In genomic region chr10:80535711-80536110, GRCm38 (mm10) we compare ENCODE assay signal across 13 mouse cellular contexts. TPM values are rescaled to one million over a fixed set of nuclear protein-coding genes. Genes with fewer than 3 reads are reported as not detected.
DNase-seq lines count a peak whose midpoint lies in the region; ATAC-seq and TF ChIP-seq lines count a peak whose summit lies in the region.
"Had no signal": no experiment of that assay in that cellular context is flagged by ENCODE, and none has a peak within 500 bp of the region (broad histone marks: within the 10 kb centered on the region; RNA-seq: fewer than 3 reads in every experiment).

No protein-coding gene starts in this region.

- H3K9me3 ChIP-seq in heart, embryonic 12.5 days (replicated peaks): no peaks in the 10 kb centered on the region
- H3K9me3 ChIP-seq in hindbrain, postnatal 0 days (ENCODE audit: low read length): no peaks in the 10 kb centered on the region

- intact Hi-C loops in heart, postnatal 14 days (cut with DNase I): no loop called here

- no peaks in the 10 kb centered on the region for H3K36me3 ChIP-seq in heart, embryonic 12.5 days
- H3K36me3 ChIP-seq in hindbrain, postnatal 0 days (ENCODE audit: insufficient read depth, low read length): no peaks in the 10 kb centered on the region

- peaks cover 38% of the 10 kb centered on the region for H3K27me3 ChIP-seq in heart, embryonic 12.5 days (replicated peaks)
- H3K27me3 ChIP-seq in hindbrain, postnatal 0 days (ENCODE audit: insufficient read depth, low read length): peaks cover 12% of the 10 kb centered on the region; the same call in 1 of the 2 replicates

- no peak for ATAC-seq in heart, embryonic 12.5 days (ENCODE audit: insufficient number of reproducible peaks, low FRiP score)
- no peak for ATAC-seq in hindbrain, postnatal 0 days

- H3K4me3 ChIP-seq in heart, embryonic 12.5 days: no peak overlapping the region
- no peak overlapping the region for H3K4me3 ChIP-seq in hindbrain, postnatal 0 days (ENCODE audit: low read length)
- H3K4me3 ChIP-seq: myocyte had no signal

- peaks cover 31% of the 10 kb centered on the region for H3K4me1 ChIP-seq in heart, embryonic 12.5 days (replicated peaks)
- no peaks in the 10 kb centered on the region for H3K4me1 ChIP-seq in hindbrain, postnatal 0 days (ENCODE audit: insufficient read depth, low read length)

- 10% methylated on average over 13 of the region's 13 CpGs for WGBS in heart, embryonic 12.5 days
- WGBS in hindbrain, postnatal 0 days: 15% methylated on average over 13 of the region's 13 CpGs

- no peak overlapping the region for H3K27ac ChIP-seq in heart, embryonic 12.5 days (ENCODE audit: poor library complexity, severe bottlenecking)
- no peak overlapping the region for H3K27ac ChIP-seq in hindbrain, postnatal 0 days

- no peak overlapping the region for H3K9ac ChIP-seq in heart, embryonic 12.5 days
- H3K9ac ChIP-seq in hindbrain, postnatal 0 days (replicated peaks; ENCODE audit: low read length): no peak overlapping the region

- peak overlapping the region; percentile 48 for H3K4me2 ChIP-seq in heart, embryonic 12.5 days
- peak overlapping the region; percentile 23 for H3K4me2 ChIP-seq in hindbrain, postnatal 0 days (ENCODE audit: low read depth, low read length)

- DNase-seq in heart, postnatal 14 days: no peak
- DNase-seq in spleen, adult 12 weeks (ENCODE audit: low spot score): peak; percentile 67
- no peak for DNase-seq in spleen, adult 18-20 months
- no peak for DNase-seq in hindbrain, postnatal 0 days (ENCODE audit: low spot score)
- DNase-seq in testis, postnatal 10 days (ENCODE audit: low spot score): peak; percentile 74
- DNase-seq in right cerebral cortex, adult 2 months (ENCODE audit: low spot score in 2 of 2): no peak
- DNase-seq in adrenal gland, adult 2 months: no peak
- DNase-seq: cerebellum, adult 11-12 months; gastrocnemius, postnatal 25 days; layer of hippocampus, postnatal 36 days had no signal

- TF ChIP-seq CTCF in hindbrain, postnatal 0 days (IDR thresholded peaks at IDR 0.05; ENCODE audit: low read depth): no peak

RNA-seq across cellular contexts. Expression of gene Atp8b3, which starts 3.2 kb away (rescaled TPM):
- 0.05 and 0.17 TPM in 2 replicates for polyA plus RNA-seq in heart, embryonic 12.5 days (2016; fragmentation: Nextera tagmentation; extraction: Ambion mirVana)
- not detected for total RNA-seq in heart, postnatal 14 days (2021)
- total RNA-seq in hindbrain, postnatal 0 days (2014; rRNA removed): 0.61 and 1.1 TPM in 2 replicates
- polyA plus RNA-seq in hindbrain, postnatal 0 days (2015; fragmentation: Nextera tagmentation; extraction: Ambion mirVana): 0.96 and 1.2 TPM in 2 replicates
- 1 to 10 TPM in 1 of 2 experiments, under 1 TPM in 1; 0.52 to 1.1 TPM for total RNA-seq in adrenal gland, adult 2 months (2021)
- polyA plus RNA-seq in adrenal gland, adult 2 months (2012; rRNA removed): 0.16 and 0.21 TPM in 2 replicates
- total RNA-seq: gastrocnemius, postnatal 25 days had no signal
- polyA plus RNA-seq: thymus, postnatal 0 days had no signal

RNA-seq across cellular contexts. Expression of gene Rexo1, which starts 25.6 kb away (rescaled TPM):
- polyA plus RNA-seq in heart, embryonic 12.5 days (2016; fragmentation: Nextera tagmentation; extraction: Ambion mirVana): 21.5 and 22.2 TPM in 2 replicates
- total RNA-seq in heart, postnatal 14 days (2021): 10 to 100 TPM; 14.2 to 18.1 TPM
- total RNA-seq in hindbrain, postnatal 0 days (2014; rRNA removed): 47.2 and 51.0 TPM in 2 replicates
- polyA plus RNA-seq in hindbrain, postnatal 0 days (2015; fragmentation: Nextera tagmentation; extraction: Ambion mirVana): 25.1 and 27.6 TPM in 2 replicates
- 10 to 100 TPM; 37.1 to 41.8 TPM for total RNA-seq in adrenal gland, adult 2 months (2021)
- 88.8 and 105 TPM in 2 replicates for polyA plus RNA-seq in adrenal gland, adult 2 months (2012; rRNA removed)

RNA-seq across cellular contexts. Expression of gene Onecut3, which starts 41.1 kb away (rescaled TPM):
- polyA plus RNA-seq in heart, embryonic 12.5 days (2016; fragmentation: Nextera tagmentation; extraction: Ambion mirVana): not detected in 2 replicates
- not detected for total RNA-seq in heart, postnatal 14 days (2021)
- 2.5 and 5.0 TPM in 2 replicates for total RNA-seq in hindbrain, postnatal 0 days (2014; rRNA removed)
- polyA plus RNA-seq in hindbrain, postnatal 0 days (2015; fragmentation: Nextera tagmentation; extraction: Ambion mirVana): 0.57 and 0.74 TPM in 2 replicates
- not detected for total RNA-seq in adrenal gland, adult 2 months (2021)
- not detected in 2 replicates for polyA plus RNA-seq in adrenal gland, adult 2 months (2012; rRNA removed)
- total RNA-seq: gastrocnemius, postnatal 25 days had no signal
- polyA plus RNA-seq: myocyte; thymus, postnatal 0 days had no signal

RNA-seq across cellular contexts. Expression of gene Klf16, which starts 41.4 kb away (rescaled TPM):
- polyA plus RNA-seq in heart, embryonic 12.5 days (2016; fragmentation: Nextera tagmentation; extraction: Ambion mirVana): 7.9 and 8.5 TPM in 2 replicates
- 1 to 10 TPM; 4.5 to 4.7 TPM for total RNA-seq in heart, postnatal 14 days (2021)
- 16.6 and 17.0 TPM in 2 replicates for total RNA-seq in hindbrain, postnatal 0 days (2014; rRNA removed)
- 8.2 and 8.6 TPM in 2 replicates for polyA plus RNA-seq in hindbrain, postnatal 0 days (2015; fragmentation: Nextera tagmentation; extraction: Ambion mirVana)
- total RNA-seq in adrenal gland, adult 2 months (2021): 10 to 100 TPM in 1 of 2 experiments, 1 to 10 TPM in 1; 9.6 to 10.6 TPM
- 39.5 and 48.0 TPM in 2 replicates for polyA plus RNA-seq in adrenal gland, adult 2 months (2012; rRNA removed)

RNA-seq across cellular contexts. Expression of gene Abhd17a, which starts 54.4 kb away (rescaled TPM):
- 99.4 and 105 TPM in 2 replicates for polyA plus RNA-seq in heart, embryonic 12.5 days (2016; fragmentation: Nextera tagmentation; extraction: Ambion mirVana)
- total RNA-seq in heart, postnatal 14 days (2021): 10 to 100 TPM; 73.0 to 75.1 TPM
- total RNA-seq in hindbrain, postnatal 0 days (2014; rRNA removed): 389 and 721 TPM in 2 replicates
- 159 and 171 TPM in 2 replicates for polyA plus RNA-seq in hindbrain, postnatal 0 days (2015; fragmentation: Nextera tagmentation; extraction: Ambion mirVana)
- total RNA-seq in adrenal gland, adult 2 months (2021): 100 to 1,000 TPM in 1 of 2 experiments, 10 to 100 TPM in 1; 86.5 to 104 TPM
- 613 and 625 TPM in 2 replicates for polyA plus RNA-seq in adrenal gland, adult 2 months (2012; rRNA removed)

Comparison
In these comparisons a context has a peak if more than half of its experiments do, and no peak if none do; other contexts are left out.
1. DNase-seq: peak in spleen, adult 12 weeks (single experiment) and testis, postnatal 10 days (single experiment); none in heart, postnatal 14 days (0 of 2), spleen, adult 18-20 months (0 of 2), hindbrain, postnatal 0 days (single experiment), right cerebral cortex, adult 2 months (0 of 2) and adrenal gland, adult 2 months (single experiment).